Mouse (Mus musculus): ENCODE measurements at regions not wholly inside any gene's neighbourhood (a gene's known extent, or its start where the extent isn't known, plus 50 kb on each side); places are given as distances from the start of the nearest gene placed in this dataset.
"Not testable (repeated sequence)": the region's sequence is repeated elsewhere in the genome, so short reads cannot be mapped to it uniquely, and the experiment has no call there.

DNA sequence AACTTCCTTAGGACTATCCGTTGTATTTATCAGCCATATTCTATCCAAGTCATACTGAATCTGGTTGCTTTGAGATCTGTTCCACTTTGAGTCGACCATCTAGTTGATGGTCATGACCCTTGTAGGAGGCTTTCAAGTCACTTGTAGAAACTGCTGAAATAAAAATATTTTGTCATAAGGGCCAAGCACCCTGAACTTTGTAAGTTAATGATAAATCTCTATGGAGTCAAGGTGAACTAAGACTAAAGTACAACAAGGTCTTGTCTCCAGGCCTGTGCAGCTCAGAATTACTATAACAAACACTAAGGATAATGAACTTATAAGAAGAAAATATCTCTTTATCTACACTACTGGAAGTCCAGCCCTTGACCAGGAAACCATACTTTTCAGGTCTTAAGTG, 193.8 kb upstream of the Plxna2 start:
- Histone ChIP-seq H3K36me3 (ENCODE audit: control insufficient read depth, insufficient read depth, low read length) (no peaks in the 10 kb centered on the region), H3K27ac (replicated peaks; ENCODE audit: low read depth, low read length) (no peak overlapping the region), H3K4me2 (ENCODE audit: low read length) (no peak overlapping the region), H3K27me3 (ENCODE audit: control insufficient read depth, insufficient read depth, low read length) (no peaks in the 10 kb centered on the region), H3K9ac (replicated peaks; ENCODE audit: low read length) (no peak overlapping the region), H3K9me3 (ENCODE audit: control insufficient read depth, low read length) (no peaks in the 10 kb centered on the region), H3K4me3 (replicated peaks; ENCODE audit: low read depth, low read length) (no peak overlapping the region), H3K4me1 (ENCODE audit: control insufficient read depth, insufficient read depth, low read length) (no peaks in the 10 kb centered on the region)
- no peak for ATAC-seq (ENCODE audit: low FRiP score, low TSS enrichment)
- no peak for DNase-seq
- WGBS, result 93% methylated on average over 2 of the region's 2 CpGs

DNA sequence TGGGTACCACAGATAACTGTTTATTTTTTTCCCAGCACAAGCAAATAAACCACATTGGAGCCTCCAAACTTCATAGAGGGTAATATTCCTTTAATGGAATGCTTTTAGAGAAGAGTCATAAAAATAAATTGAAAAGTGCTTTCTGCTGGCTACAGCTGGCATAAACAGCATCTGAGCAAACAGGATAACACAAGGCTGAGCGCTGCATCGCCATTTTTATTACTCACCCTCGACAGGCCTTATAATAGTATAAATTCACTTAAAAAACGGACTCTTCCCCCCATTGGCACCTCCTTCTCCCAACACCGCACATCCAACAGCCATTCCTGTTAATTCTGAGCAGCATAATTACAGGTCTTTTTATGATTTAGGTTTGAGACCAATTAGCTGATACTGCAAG, 205.8 kb upstream of the Plxna2 start:
- ATAC-seq (ENCODE audit: low FRiP score, low TSS enrichment) (no peak), DNase-seq (no peak)
- H3K4me1 ChIP-seq (ENCODE audit: control insufficient read depth, insufficient read depth, low read length), result no peaks in the 10 kb centered on the region
- H3K36me3 ChIP-seq (ENCODE audit: control insufficient read depth, insufficient read depth, low read length), result no peaks in the 10 kb centered on the region
- H3K9me3 ChIP-seq (ENCODE audit: control insufficient read depth, low read length), result no peaks in the 10 kb centered on the region
- no peak overlapping the region for H3K9ac ChIP-seq (replicated peaks; ENCODE audit: low read length)
- H3K4me3 ChIP-seq (replicated peaks; ENCODE audit: low read depth, low read length), result no peak overlapping the region
- whole genome bisulfite sequencing, result 84% methylated on average over 5 of the region's 5 CpGs
- no peaks in the 10 kb centered on the region for H3K27me3 ChIP-seq (ENCODE audit: control insufficient read depth, insufficient read depth, low read length)
- H3K4me2 ChIP-seq (ENCODE audit: low read length), result no peak overlapping the region
- no peak overlapping the region for H3K27ac ChIP-seq (replicated peaks; ENCODE audit: low read depth, low read length)

GRCm38 (mm10) chr1:194411788-194412187, 206.2 kb upstream of the Plxna2 start:
- no peak for ATAC-seq (ENCODE audit: low FRiP score, low TSS enrichment)
- no peak overlapping the region for H3K9ac ChIP-seq (replicated peaks; ENCODE audit: low read length)
- 90% methylated on average over 2 of the region's 2 CpGs for WGBS
- no peak overlapping the region for H3K27ac ChIP-seq (replicated peaks; ENCODE audit: low read depth, low read length)
- no peaks in the 10 kb centered on the region for H3K36me3 ChIP-seq (ENCODE audit: control insufficient read depth, insufficient read depth, low read length)
- H3K4me2 ChIP-seq (ENCODE audit: low read length), result no peak overlapping the region
- no peak overlapping the region for H3K4me3 ChIP-seq (replicated peaks; ENCODE audit: low read depth, low read length)
- H3K9me3 ChIP-seq (ENCODE audit: control insufficient read depth, low read length), result no peaks in the 10 kb centered on the region
- DNase-seq, result no peak
- no peaks in the 10 kb centered on the region for H3K27me3 ChIP-seq (ENCODE audit: control insufficient read depth, insufficient read depth, low read length)
- no peaks in the 10 kb centered on the region for H3K4me1 ChIP-seq (ENCODE audit: control insufficient read depth, insufficient read depth, low read length)

DNA sequence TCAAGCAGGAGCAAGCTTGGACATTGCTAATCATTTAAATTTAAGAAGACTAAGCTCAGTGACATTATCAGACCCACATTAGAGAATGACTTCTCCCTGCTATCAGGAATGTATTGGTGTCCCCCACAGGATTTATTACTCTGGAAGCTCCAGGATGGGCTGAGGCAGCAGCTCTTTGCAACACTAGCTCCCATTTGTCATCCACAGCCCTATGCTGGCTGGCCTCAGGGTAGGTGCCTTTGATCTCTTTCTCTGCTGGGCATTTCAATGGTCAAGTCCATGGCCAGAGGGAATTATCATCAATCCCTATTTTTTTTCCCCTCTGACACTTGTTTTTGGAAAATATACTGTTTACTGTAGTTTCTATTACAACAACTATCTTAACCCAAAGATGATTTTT, 218.7 kb upstream of the Plxna2 start:
- no peaks in the 10 kb centered on the region for H3K27me3 ChIP-seq (ENCODE audit: control insufficient read depth, insufficient read depth, low read length)
- no peak overlapping the region for H3K4me3 ChIP-seq (replicated peaks; ENCODE audit: low read depth, low read length)
- H3K27ac ChIP-seq (replicated peaks; ENCODE audit: low read depth, low read length), result no peak overlapping the region
- H3K4me1 ChIP-seq (ENCODE audit: control insufficient read depth, insufficient read depth, low read length), result no peaks in the 10 kb centered on the region
- H3K9me3 ChIP-seq (ENCODE audit: control insufficient read depth, low read length), result no peaks in the 10 kb centered on the region
- H3K4me2 ChIP-seq (ENCODE audit: low read length), result no peak overlapping the region
- no peak overlapping the region for H3K9ac ChIP-seq (replicated peaks; ENCODE audit: low read length)
- DNase-seq, result no peak
- no peaks in the 10 kb centered on the region for H3K36me3 ChIP-seq (ENCODE audit: control insufficient read depth, insufficient read depth, low read length)
- no peak for ATAC-seq (ENCODE audit: low FRiP score, low TSS enrichment)

GRCm38 (mm10) chr1:194396754-194397460, 221.1 kb upstream of the Plxna2 start:
- 71% methylated on average over 4 of the region's 4 CpGs for WGBS
- H3K4me1 ChIP-seq (ENCODE audit: control insufficient read depth, insufficient read depth, low read length), result no peaks in the 10 kb centered on the region
- no peak overlapping the region for H3K27ac ChIP-seq (replicated peaks; ENCODE audit: low read depth, low read length)
- H3K36me3 ChIP-seq (ENCODE audit: control insufficient read depth, insufficient read depth, low read length), result no peaks in the 10 kb centered on the region
- no peak for DNase-seq
- H3K9ac ChIP-seq (replicated peaks; ENCODE audit: low read length), result no peak overlapping the region
- ATAC-seq (ENCODE audit: low FRiP score, low TSS enrichment), result no peak
- H3K9me3 ChIP-seq (ENCODE audit: control insufficient read depth, low read length), result no peaks in the 10 kb centered on the region
- H3K4me2 ChIP-seq (ENCODE audit: low read length), result no peak overlapping the region
- no peaks in the 10 kb centered on the region for H3K27me3 ChIP-seq (ENCODE audit: control insufficient read depth, insufficient read depth, low read length)
- no peak overlapping the region for H3K4me3 ChIP-seq (replicated peaks; ENCODE audit: low read depth, low read length)

GRCm38 (mm10) chr1:194393720-194394119, 224.3 kb upstream of the Plxna2 start:
- Histone ChIP-seq H3K9me3 (ENCODE audit: control insufficient read depth, low read length) (no peaks in the 10 kb centered on the region), H3K4me3 (replicated peaks; ENCODE audit: low read depth, low read length) (no peak overlapping the region), H3K27me3 (ENCODE audit: control insufficient read depth, insufficient read depth, low read length) (no peaks in the 10 kb centered on the region), H3K9ac (replicated peaks; ENCODE audit: low read length) (no peak overlapping the region), H3K36me3 (ENCODE audit: control insufficient read depth, insufficient read depth, low read length) (no peaks in the 10 kb centered on the region), H3K4me1 (ENCODE audit: control insufficient read depth, insufficient read depth, low read length) (no peaks in the 10 kb centered on the region), H3K4me2 (ENCODE audit: low read length) (no peak overlapping the region), H3K27ac (replicated peaks; ENCODE audit: low read depth, low read length) (no peak overlapping the region)
- ATAC-seq (ENCODE audit: low FRiP score, low TSS enrichment), result no peak
- DNase-seq, result no peak
- WGBS, result 29% methylated on average over 3 of the region's 3 CpGs

DNA sequence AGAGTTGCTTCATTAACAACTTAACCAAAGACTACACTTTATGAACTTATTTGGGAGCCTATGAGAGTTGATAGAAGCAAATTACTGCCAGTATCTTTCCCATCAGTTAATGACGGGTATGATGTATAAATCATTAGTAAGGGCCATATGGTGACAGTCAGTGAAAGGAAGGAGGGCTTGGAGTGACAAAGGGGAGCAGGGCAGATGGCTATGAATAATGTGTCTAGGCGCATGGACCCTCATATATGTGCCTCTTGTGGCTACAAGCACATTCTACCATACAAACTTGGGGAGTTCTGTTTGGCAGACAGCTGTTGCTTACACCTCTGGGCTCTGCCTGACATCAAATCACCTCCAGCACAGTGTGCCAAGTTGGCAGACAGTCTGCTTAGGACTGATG, 227.8 kb upstream of the Plxna2 start:
- H3K27ac ChIP-seq (replicated peaks; ENCODE audit: low read depth, low read length), result no peak overlapping the region
- no peak overlapping the region for H3K4me3 ChIP-seq (replicated peaks; ENCODE audit: low read depth, low read length)
- H3K27me3 ChIP-seq (ENCODE audit: control insufficient read depth, insufficient read depth, low read length), result no peaks in the 10 kb centered on the region
- H3K9me3 ChIP-seq (ENCODE audit: control insufficient read depth, low read length), result no peaks in the 10 kb centered on the region
- no peaks in the 10 kb centered on the region for H3K36me3 ChIP-seq (ENCODE audit: control insufficient read depth, insufficient read depth, low read length)
- no peak for ATAC-seq (ENCODE audit: low FRiP score, low TSS enrichment)
- no peaks in the 10 kb centered on the region for H3K4me1 ChIP-seq (ENCODE audit: control insufficient read depth, insufficient read depth, low read length)
- H3K4me2 ChIP-seq (ENCODE audit: low read length), result no peak overlapping the region
- no peak overlapping the region for H3K9ac ChIP-seq (replicated peaks; ENCODE audit: low read length)
- 68% methylated on average over 2 of the region's 2 CpGs for WGBS
- no peak for DNase-seq

GRCm38 (mm10) chr1:194378135-194378534, 239.9 kb upstream of the Plxna2 start:
- no peak for DNase-seq
- 74% methylated on average over 1 of the region's 1 CpGs for WGBS
- Histone ChIP-seq H3K4me2 (ENCODE audit: low read length) (no peak overlapping the region), H3K4me1 (ENCODE audit: control insufficient read depth, insufficient read depth, low read length) (no peaks in the 10 kb centered on the region), H3K9ac (replicated peaks; ENCODE audit: low read length) (no peak overlapping the region), H3K27me3 (ENCODE audit: control insufficient read depth, insufficient read depth, low read length) (no peaks in the 10 kb centered on the region), H3K27ac (replicated peaks; ENCODE audit: low read depth, low read length) (no peak overlapping the region), H3K9me3 (ENCODE audit: control insufficient read depth, low read length) (no peaks in the 10 kb centered on the region), H3K36me3 (ENCODE audit: control insufficient read depth, insufficient read depth, low read length) (no peaks in the 10 kb centered on the region), H3K4me3 (replicated peaks; ENCODE audit: low read depth, low read length) (no peak overlapping the region)
- ATAC-seq (ENCODE audit: low FRiP score, low TSS enrichment), result no peak

DNA sequence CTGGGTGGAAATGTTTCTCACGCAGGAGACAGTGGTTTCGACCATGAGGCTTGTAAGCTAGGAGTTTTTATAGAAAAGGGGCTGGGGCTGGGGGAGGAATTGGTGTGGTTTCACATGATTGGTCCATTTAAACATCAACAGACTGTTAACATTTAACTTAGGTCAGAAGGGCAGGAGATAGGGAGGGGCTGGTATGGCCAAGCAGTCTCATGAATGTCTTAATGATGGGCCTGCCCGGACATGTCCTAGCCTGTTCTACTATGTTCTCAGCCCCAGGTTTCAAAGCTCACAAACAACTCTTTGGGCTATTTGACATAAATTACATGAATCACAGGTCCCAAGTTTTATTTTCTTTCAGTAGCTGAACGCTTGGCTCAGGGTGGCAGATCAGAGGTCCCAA, 244.5 kb upstream of the Plxna2 start:
- not testable (repeated sequence) for H3K4me3 ChIP-seq (replicated peaks; ENCODE audit: low read depth, low read length); H3K27ac ChIP-seq (replicated peaks; ENCODE audit: low read depth, low read length); H3K4me2 ChIP-seq (ENCODE audit: low read length); ATAC-seq (ENCODE audit: low FRiP score, low TSS enrichment); DNase-seq; H3K9me3 ChIP-seq (ENCODE audit: control insufficient read depth, low read length); H3K27me3 ChIP-seq (ENCODE audit: control insufficient read depth, insufficient read depth, low read length); H3K36me3 ChIP-seq (ENCODE audit: control insufficient read depth, insufficient read depth, low read length); H3K9ac ChIP-seq (replicated peaks; ENCODE audit: low read length); H3K4me1 ChIP-seq (ENCODE audit: control insufficient read depth, insufficient read depth, low read length)
- 95% methylated on average over 4 of the region's 4 CpGs for WGBS
